Mouse (Mus musculus) forebrain, embryonic 12.5 days (tissue): ENCODE results near the gene Cnksr1. TPM values are rescaled to one million over a fixed set of nuclear protein-coding genes. Genes with fewer than 3 reads are reported as not detected.
"Not testable (repeated sequence)": the region's sequence is repeated elsewhere in the genome, so short reads cannot be mapped to it uniquely, and the experiment has no call there.

Experiments used
- ATAC-seq: fragments of 200-750 bp; cut with Nextera tagmentation; 2 replicates; pipeline ENCODE4 v1.8.0; 2017; ENCODE audit warnings: moderate TSS enrichment; ENCODE audit not compliant: low FRiP score
- H3K27ac ChIP-seq: fragments of 300-500 bp; sonication (generic); 2 replicates; pipeline ENCODE4 v1.5.1; 2016; ENCODE audit warnings: mild to moderate bottlenecking
- H3K27me3 ChIP-seq: fragments of 300-500 bp; sonication (generic); 2 replicates; pipeline ENCODE4 v1.6.1; 2016; ENCODE audit warnings: mild to moderate bottlenecking
- H3K36me3 ChIP-seq: fragments of 300-500 bp; sonication (generic); replicated peaks from 2 replicates; pipeline ENCODE4 v1.6.1; 2016; ENCODE audit warnings: mild to moderate bottlenecking
- H3K4me1 ChIP-seq: fragments of 300-500 bp; sonication (generic); 2 replicates; pipeline ENCODE4 v1.6.1; 2016
- H3K4me2 ChIP-seq: fragments of 300-500 bp; sonication (generic); 2 replicates; pipeline ENCODE4 v1.6.1; 2016; ENCODE audit warnings: mild to moderate bottlenecking, moderate library complexity
- H3K4me3 ChIP-seq: fragments of 300-500 bp; sonication (generic); replicated peaks from 2 replicates; pipeline ENCODE4 v1.5.1; 2016; ENCODE audit warnings: mild to moderate bottlenecking
- H3K9ac ChIP-seq: fragments of 300-500 bp; sonication (generic); 2 replicates; pipeline ENCODE4 v1.6.1; 2016; ENCODE audit warnings: mild to moderate bottlenecking
- H3K9me3 ChIP-seq: fragments of 300-500 bp; sonication (generic); 2 replicates; pipeline ENCODE4 v1.6.1; 2016
- WGBS: fragments of 180-500 bp; shearing (Covaris S2); methylation state at CpG from one replicate; pipeline ENCODE4 v1.1.7; 2016; 5-methylcytosine and 5-hydroxymethylcytosine counted together
- polyA plus RNA-seq: library from polyadenylated mRNA; unstranded; fragments of >200 nt; fragmentation: Nextera tagmentation; extraction: Ambion mirVana; gene quantifications from 2 replicates; pipeline ENCODE4 v1.2.1, GENCODE M21; 2016

Gene Cnksr1
- polyA plus RNA-seq = 0.10 and 0.35 TPM in 2 replicates

GRCm38 (mm10) chr4:134238279-134238651, at the start of gene Cnksr1:
Cnksr1 (minus strand) TSS chr4:134238399.
- ATAC-seq = no peak
- H3K9me3 ChIP-seq = no peaks in the 10 kb centered on the region
- WGBS = 4% methylated on average over 18 of the region's 18 CpGs
- H3K27me3 ChIP-seq = peaks cover 27% of the 10 kb centered on the region
- peak within 1 kb of the TSS; percentile 21; the same call in 1 of the 2 replicates for H3K9ac ChIP-seq
- peak within 1 kb of the TSS; percentile 16 for H3K4me3 ChIP-seq
- peaks cover 6% of the 10 kb centered on the region for H3K4me1 ChIP-seq
- H3K27ac ChIP-seq = no peak within 1 kb of the TSS
- H3K4me2 ChIP-seq = peak within 1 kb of the TSS; percentile 31
- H3K36me3 ChIP-seq = peaks cover 3% of the 10 kb centered on the region; the same call in 1 of the 2 replicates

GRCm38 (mm10) chr4:134287575-134288025, 49.4 kb upstream of the Cnksr1 start, which contains the start of gene Pdik1l:
Pdik1l (minus strand) TSS chr4:134287895.
- peak; percentile 80 for ATAC-seq
- Histone ChIP-seq H3K9ac (peak within 1 kb of the TSS; percentile 98), H3K27me3 (0 out of 2 replicates have a peak, but pooled peaks cover under 1% of the 10 kb centered on the region), H3K9me3 (no peaks in the 10 kb centered on the region), H3K36me3 (peaks cover 18% of the 10 kb centered on the region), H3K27ac (peak within 1 kb of the TSS; percentile 100), H3K4me1 (peaks cover 22% of the 10 kb centered on the region), H3K4me3 (peak within 1 kb of the TSS; percentile 98), H3K4me2 (peak within 1 kb of the TSS; percentile 94)
- 0% methylated on average over 43 of the region's 43 CpGs for WGBS

GRCm38 (mm10) chr4:134287168-134287564, 49.0 kb upstream of the Cnksr1 start:
- H3K4me3 ChIP-seq = peak overlapping the region; percentile 98
- H3K9me3 ChIP-seq = no peaks in the 10 kb centered on the region
- WGBS = under 1% methylated on average over 52 of the region's 59 CpGs
- peaks cover 22% of the 10 kb centered on the region for H3K36me3 ChIP-seq
- H3K4me2 ChIP-seq = peak overlapping the region; percentile 94
- H3K4me1 ChIP-seq = peaks cover 22% of the 10 kb centered on the region
- peak overlapping the region; percentile 100 for H3K27ac ChIP-seq
- peak overlapping the region; percentile 98 for H3K9ac ChIP-seq
- no peaks in the 10 kb centered on the region for H3K27me3 ChIP-seq
- ATAC-seq = peak; percentile 95

GRCm38 (mm10) chr4:134286226-134287167, 48.3 kb upstream of the Cnksr1 start:
- Histone ChIP-seq H3K27me3 (no peaks in the 10 kb centered on the region), H3K4me3 (peak overlapping the region; percentile 98), H3K36me3 (peaks cover 28% of the 10 kb centered on the region), H3K9me3 (no peaks in the 10 kb centered on the region), H3K4me2 (peak overlapping the region; percentile 94), H3K9ac (peak overlapping the region; percentile 98), H3K27ac (peak overlapping the region; percentile 100), H3K4me1 (peaks cover 22% of the 10 kb centered on the region)
- ATAC-seq = peak; percentile 75
- WGBS = 4% methylated on average over 59 of the region's 59 CpGs

- H3K4me2 ChIP-seq = no peak overlapping the region
- no peak for ATAC-seq
- H3K27ac ChIP-seq = no peak overlapping the region
- no peak overlapping the region for H3K9ac ChIP-seq
- 90% methylated on average over 2 of the region's 2 CpGs for WGBS
- H3K27me3 ChIP-seq = no peaks in the 10 kb centered on the region
- no peak overlapping the region for H3K4me3 ChIP-seq
- H3K36me3 ChIP-seq = peaks cover 41% of the 10 kb centered on the region
- H3K4me1 ChIP-seq = peaks cover 22% of the 10 kb centered on the region
- H3K9me3 ChIP-seq = no peaks in the 10 kb centered on the region
Observed at GRCm38 (mm10) chr4:134284942-134285341, 46.7 kb upstream of the Cnksr1 start.

GRCm38 (mm10) chr4:134273417-134274345, 35.5 kb upstream of the Cnksr1 start:
- no peak for ATAC-seq
- no peak overlapping the region for H3K27ac ChIP-seq
- H3K4me2 ChIP-seq = peak overlapping the region; percentile 21; the same call in 1 of the 2 replicates
- no peak overlapping the region for H3K9ac ChIP-seq
- H3K9me3 ChIP-seq = no peaks in the 10 kb centered on the region
- no peaks in the 10 kb centered on the region for H3K4me1 ChIP-seq
- H3K27me3 ChIP-seq = no peaks in the 10 kb centered on the region
- H3K36me3 ChIP-seq = peaks cover 31% of the 10 kb centered on the region
- 7% methylated on average over 14 of the region's 14 CpGs for WGBS
- no peak overlapping the region for H3K4me3 ChIP-seq

GRCm38 (mm10) chr4:134272731-134273416, 34.7 kb upstream of the Cnksr1 start:
- no peak overlapping the region for H3K4me3 ChIP-seq
- peaks cover 24% of the 10 kb centered on the region for H3K36me3 ChIP-seq
- no peaks in the 10 kb centered on the region for H3K4me1 ChIP-seq
- no peak overlapping the region for H3K9ac ChIP-seq
- no peaks in the 10 kb centered on the region for H3K27me3 ChIP-seq
- WGBS = 37% methylated on average over 12 of the region's 13 CpGs
- peak overlapping the region; percentile 21; the same call in 1 of the 2 replicates for H3K4me2 ChIP-seq
- ATAC-seq = no peak
- H3K27ac ChIP-seq = no peak overlapping the region
- no peaks in the 10 kb centered on the region for H3K9me3 ChIP-seq

- H3K9me3 ChIP-seq = no peaks in the 10 kb centered on the region
- 85% methylated on average over 7 of the region's 7 CpGs for whole genome bisulfite sequencing
Observed at GRCm38 (mm10) chr4:134271979-134272378, 33.8 kb upstream of the Cnksr1 start.

GRCm38 (mm10) chr4:134269622-134270021, 31.4 kb upstream of the Cnksr1 start:
- not testable (repeated sequence) for H3K9ac ChIP-seq, H3K4me1 ChIP-seq, H3K4me2 ChIP-seq, H3K36me3 ChIP-seq, H3K4me3 ChIP-seq, H3K27me3 ChIP-seq, H3K9me3 ChIP-seq, ATAC-seq, H3K27ac ChIP-seq

More at GRCm38 (mm10) chr4:134271979-134272378, 33.8 kb upstream of the Cnksr1 start:
- Histone ChIP-seq H3K27ac (no peak overlapping the region), H3K27me3 (no peaks in the 10 kb centered on the region), H3K36me3 (peaks cover 15% of the 10 kb centered on the region), H3K4me2 (no peak overlapping the region), H3K4me1 (no peaks in the 10 kb centered on the region), H3K4me3 (no peak overlapping the region), H3K9ac (no peak overlapping the region)
- no peak for ATAC-seq

GRCm38 (mm10) chr4:134268102-134268655, 30.0 kb upstream of the Cnksr1 start:
- Histone ChIP-seq H3K27me3 (no peaks in the 10 kb centered on the region), H3K4me2 (no peak overlapping the region), H3K9me3 (no peaks in the 10 kb centered on the region), H3K27ac (no peak overlapping the region), H3K4me3 (no peak overlapping the region), H3K9ac (no peak overlapping the region), H3K36me3 (no peaks in the 10 kb centered on the region), H3K4me1 (no peaks in the 10 kb centered on the region)
- 88% methylated on average over 19 of the region's 19 CpGs for WGBS
- no peak for ATAC-seq

GRCm38 (mm10) chr4:134265860-134266585, 27.8 kb upstream of the Cnksr1 start:
- H3K4me1 ChIP-seq = no peaks in the 10 kb centered on the region
- H3K4me2 ChIP-seq = no peak overlapping the region
- H3K4me3 ChIP-seq = no peak overlapping the region
- H3K9me3 ChIP-seq = no peaks in the 10 kb centered on the region
- H3K36me3 ChIP-seq = no peaks in the 10 kb centered on the region
- ATAC-seq = no peak
- H3K9ac ChIP-seq = no peak overlapping the region
- no peaks in the 10 kb centered on the region for H3K27me3 ChIP-seq
- WGBS = 71% methylated on average over 9 of the region's 9 CpGs
- H3K27ac ChIP-seq = no peak overlapping the region
